ENCODE assay signal across 9 mouse cellular contexts in the genomic region with DNA sequence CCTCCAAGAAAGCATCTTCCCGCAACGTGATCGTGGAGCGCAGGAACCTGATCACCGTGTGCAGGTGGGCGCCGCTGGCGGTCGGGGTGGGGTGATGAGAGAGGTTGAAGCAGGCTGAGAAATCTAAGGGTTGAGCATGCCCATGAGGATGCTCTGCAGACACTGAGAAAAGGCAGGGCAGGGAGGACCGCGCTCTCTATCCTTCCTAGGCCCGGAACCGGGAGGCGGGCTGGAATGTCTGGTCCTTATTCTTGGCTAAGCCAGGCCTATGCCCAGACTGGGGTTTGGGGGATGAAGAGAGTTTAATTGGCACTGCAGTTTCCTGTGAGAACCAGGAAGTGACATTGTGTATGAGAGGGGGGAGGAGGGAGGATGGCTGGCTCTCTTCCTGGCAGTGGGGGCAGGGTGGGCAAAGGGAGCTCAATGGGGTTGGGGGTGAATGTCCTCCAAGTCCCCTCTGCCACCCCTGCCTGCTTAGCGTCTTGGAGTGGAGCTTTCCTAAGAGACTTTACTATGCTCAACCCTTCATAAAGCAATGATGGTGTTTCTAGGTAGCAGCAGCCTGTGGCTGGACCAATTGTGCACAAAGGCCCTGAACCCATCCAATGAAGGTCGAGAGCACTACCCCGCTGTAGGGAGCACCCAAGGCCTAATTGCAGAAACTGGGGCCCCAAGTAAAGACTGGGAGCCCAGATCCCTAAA. TPM values are rescaled to one million over a fixed set of nuclear protein-coding genes. Genes with fewer than 3 reads are reported as not detected.
DNase-seq lines count a peak whose midpoint lies in the region; ATAC-seq and TF ChIP-seq lines count a peak whose summit lies in the region.
"Had no signal": no experiment of that assay in that cellular context is flagged by ENCODE, and none has a peak within 500 bp of the region (broad histone marks: within the 10 kb centered on the region; RNA-seq: fewer than 3 reads in every experiment).

No protein-coding gene starts in this region.

- WGBS in heart, embryonic 14.5 days = 8% methylated on average over 17 of the region's 17 CpGs
- WGBS in hindbrain, embryonic 15.5 days = 7% methylated on average over 17 of the region's 17 CpGs
- 9% methylated on average over 17 of the region's 17 CpGs for WGBS in liver, embryonic 15.5 days (ENCODE audit: insufficient replicate concordance)
- WGBS in stomach, postnatal 0 days = 10% methylated on average over 17 of the region's 17 CpGs

- H3K4me2 ChIP-seq in heart, embryonic 14.5 days (ENCODE audit: low read length) = peak overlapping the region; percentile 75
- peak overlapping the region; percentile 96 for H3K4me2 ChIP-seq in hindbrain, embryonic 15.5 days
- H3K4me2 ChIP-seq in liver, embryonic 15.5 days = peak overlapping the region; percentile 75
- H3K4me2 ChIP-seq in stomach, postnatal 0 days (replicated peaks; ENCODE audit: low read depth) = peak overlapping the region; percentile 69

- no peak for DNase-seq in heart, postnatal 14 days
- peak; percentile 83 for DNase-seq in cerebellum, adult 9-11 months
- DNase-seq in stomach, postnatal 0 days (ENCODE audit: low spot score) = no peak
- DNase-seq in spleen, adult 12 weeks (ENCODE audit: low spot score) = no peak

- TF ChIP-seq CTCF in stomach, postnatal 0 days (IDR thresholded peaks at IDR 0.05; ENCODE audit: low read depth) = no peak

- H3K27me3 ChIP-seq in heart, embryonic 14.5 days (ENCODE audit: control insufficient read depth, insufficient read depth, low read length) = peaks cover 37% of the 10 kb centered on the region
- H3K27me3 ChIP-seq in hindbrain, embryonic 15.5 days = no peaks in the 10 kb centered on the region
- peaks cover 93% of the 10 kb centered on the region for H3K27me3 ChIP-seq in liver, embryonic 15.5 days
- no peaks in the 10 kb centered on the region for H3K27me3 ChIP-seq in stomach, postnatal 0 days (ENCODE audit: control insufficient read depth, insufficient read depth, low read length)

- intact Hi-C loops in heart, postnatal 14 days (cut with DNase I) = no loop called here

- no peaks in the 10 kb centered on the region for H3K36me3 ChIP-seq in heart, embryonic 14.5 days (ENCODE audit: control insufficient read depth, insufficient read depth, low read length)
- H3K36me3 ChIP-seq in hindbrain, embryonic 15.5 days = 0 out of 2 replicates have a peak, but pooled peaks cover 5% of the 10 kb centered on the region
- no peaks in the 10 kb centered on the region for H3K36me3 ChIP-seq in liver, embryonic 15.5 days (replicated peaks)
- no peaks in the 10 kb centered on the region for H3K36me3 ChIP-seq in stomach, postnatal 0 days (ENCODE audit: control insufficient read depth, insufficient read depth, low read length)

- no peaks in the 10 kb centered on the region for H3K9me3 ChIP-seq in heart, embryonic 14.5 days (ENCODE audit: control insufficient read depth, low read length)
- H3K9me3 ChIP-seq in hindbrain, embryonic 15.5 days = no peaks in the 10 kb centered on the region
- no peaks in the 10 kb centered on the region for H3K9me3 ChIP-seq in liver, embryonic 15.5 days (replicated peaks)
- no peaks in the 10 kb centered on the region for H3K9me3 ChIP-seq in stomach, postnatal 0 days (ENCODE audit: control insufficient read depth, low read length)

- H3K27ac ChIP-seq in heart, embryonic 14.5 days (replicated peaks in 1 of 2; ENCODE audit: control insufficient read depth in 1 of 2, insufficient read depth in 1 of 2, low read depth in 2 of 2, low read length in 2 of 2) = no peak overlapping the region
- H3K27ac ChIP-seq in hindbrain, embryonic 15.5 days (replicated peaks) = peak overlapping the region; percentile 98
- no peak overlapping the region for H3K27ac ChIP-seq in liver, embryonic 15.5 days (replicated peaks)
- 0 out of 2 replicates have a peak overlapping the region, but pooled peaks have one; percentile 20 for H3K27ac ChIP-seq in stomach, postnatal 0 days (replicated peaks)

- ATAC-seq in heart, embryonic 14.5 days (ENCODE audit: insufficient number of reproducible peaks, insufficient read depth, low FRiP score, low read depth) = peak; percentile 23; the same call in 1 of the 2 replicates
- peak; percentile 58 for ATAC-seq in CD4-positive, CD25-positive, alpha-beta regulatory T cell, adult 4 months
- ATAC-seq in hindbrain, embryonic 15.5 days (ENCODE audit: low FRiP score, low read depth) = peak; percentile 63
- no peak for ATAC-seq in liver, embryonic 15.5 days (ENCODE audit: insufficient read depth)
- ATAC-seq in stomach, postnatal 0 days (ENCODE audit: low FRiP score, low TSS enrichment) = no peak

- H3K4me3 ChIP-seq in heart, embryonic 14.5 days (ENCODE audit: control insufficient read depth in 1 of 2, insufficient read depth in 1 of 2, low read depth in 1 of 2, low read length in 2 of 2) = peak overlapping the region; percentile 10 to 30
- H3K4me3 ChIP-seq in hindbrain, embryonic 15.5 days = peak overlapping the region; percentile 90
- peak overlapping the region; percentile 48 for H3K4me3 ChIP-seq in liver, embryonic 15.5 days (replicated peaks)
- H3K4me3 ChIP-seq in stomach, postnatal 0 days (ENCODE audit: low read depth, low read length) = peak overlapping the region; percentile 36

- H3K9ac ChIP-seq in heart, embryonic 14.5 days (ENCODE audit: low read length) = no peak overlapping the region
- peak overlapping the region; percentile 81 for H3K9ac ChIP-seq in hindbrain, embryonic 15.5 days
- H3K9ac ChIP-seq in liver, embryonic 15.5 days = peak overlapping the region; percentile 30; the same call in 1 of the 2 replicates
- H3K9ac ChIP-seq in stomach, postnatal 0 days (ENCODE audit: low read length) = peak overlapping the region; percentile 47

- TF ChIP-seq EP300 in stomach, postnatal 0 days (optimal IDR thresholded peaks at IDR 0.05) = no peak

- peaks cover 9 to 16% of the 10 kb centered on the region in 2 experiments for H3K4me1 ChIP-seq in heart, embryonic 14.5 days (ENCODE audit: control insufficient read depth in 2 of 2, insufficient read depth in 2 of 2, low read length in 2 of 2)
- H3K4me1 ChIP-seq in hindbrain, embryonic 15.5 days (replicated peaks) = peaks cover 60% of the 10 kb centered on the region
- peaks cover 34% of the 10 kb centered on the region for H3K4me1 ChIP-seq in liver, embryonic 15.5 days (replicated peaks)
- peaks cover 6% of the 10 kb centered on the region; the same call in 1 of the 2 replicates for H3K4me1 ChIP-seq in stomach, postnatal 0 days (replicated peaks; ENCODE audit: control insufficient read depth, insufficient read depth)

RNA-seq across cellular contexts. Expression of a gene that starts 0.7 kb away (rescaled TPM):
- 0.81 and 1.2 TPM in 2 replicates for polyA plus RNA-seq in heart, embryonic 14.5 days (2014; fragmentation: Nextera tagmentation; extraction: Ambion mirVana)
- under 1 TPM in 1 of 2 experiments, not detected in 1; 0.29 TPM for total RNA-seq in heart, postnatal 14 days (2021)
- 1 to 10 TPM; 3.3 to 3.5 TPM for polyA plus RNA-seq in CD4-positive, CD25-positive, alpha-beta regulatory T cell, adult 4 months (2017; shearing (Covaris generic))
- polyA plus RNA-seq in hindbrain, embryonic 15.5 days (2015; fragmentation: Nextera tagmentation; extraction: Ambion mirVana) = 135 and 149 TPM in 2 replicates
- 2.2 and 2.4 TPM in 2 replicates for polyA plus RNA-seq in liver, embryonic 15.5 days (2015; fragmentation: Nextera tagmentation; extraction: Ambion mirVana)
- 5.1 and 5.9 TPM in 2 replicates for polyA plus RNA-seq in stomach, postnatal 0 days (2015; fragmentation: Nextera tagmentation; extraction: Ambion mirVana)

RNA-seq across cellular contexts. Expression of a gene that starts 13.9 kb away (rescaled TPM):
- 266 and 295 TPM in 2 replicates for polyA plus RNA-seq in heart, embryonic 14.5 days (2014; fragmentation: Nextera tagmentation; extraction: Ambion mirVana)
- 100 to 1,000 TPM; 163 to 176 TPM for total RNA-seq in heart, postnatal 14 days (2021)
- 10 to 100 TPM; 44.0 to 44.2 TPM for polyA plus RNA-seq in CD4-positive, CD25-positive, alpha-beta regulatory T cell, adult 4 months (2017; shearing (Covaris generic))
- polyA plus RNA-seq in hindbrain, embryonic 15.5 days (2015; fragmentation: Nextera tagmentation; extraction: Ambion mirVana) = 167 and 168 TPM in 2 replicates
- polyA plus RNA-seq in liver, embryonic 15.5 days (2015; fragmentation: Nextera tagmentation; extraction: Ambion mirVana) = 451 and 525 TPM in 2 replicates
- polyA plus RNA-seq in stomach, postnatal 0 days (2015; fragmentation: Nextera tagmentation; extraction: Ambion mirVana) = 189 and 200 TPM in 2 replicates

RNA-seq across cellular contexts. Expression of a gene that starts 27.9 kb away (rescaled TPM):
- polyA plus RNA-seq in heart, embryonic 14.5 days (2014; fragmentation: Nextera tagmentation; extraction: Ambion mirVana) = 5.6 and 11.8 TPM in 2 replicates
- 10 to 100 TPM; 22.7 to 23.0 TPM for total RNA-seq in heart, postnatal 14 days (2021)
- not detected for polyA plus RNA-seq in CD4-positive, CD25-positive, alpha-beta regulatory T cell, adult 4 months (2017; shearing (Covaris generic))
- 2.4 and 3.4 TPM in 2 replicates for polyA plus RNA-seq in hindbrain, embryonic 15.5 days (2015; fragmentation: Nextera tagmentation; extraction: Ambion mirVana)
- 1,073 and 1,204 TPM in 2 replicates for polyA plus RNA-seq in liver, embryonic 15.5 days (2015; fragmentation: Nextera tagmentation; extraction: Ambion mirVana)
- polyA plus RNA-seq in stomach, postnatal 0 days (2015; fragmentation: Nextera tagmentation; extraction: Ambion mirVana) = 0.72 and 1.1 TPM in 2 replicates
- polyA plus RNA-seq: Patski had no signal

RNA-seq across cellular contexts. Expression of a gene that starts 36.2 kb away (rescaled TPM):
- polyA plus RNA-seq in heart, embryonic 14.5 days (2014; fragmentation: Nextera tagmentation; extraction: Ambion mirVana) = 182 and 190 TPM in 2 replicates
- total RNA-seq in heart, postnatal 14 days (2021) = 100 to 1,000 TPM; 130 to 136 TPM
- 10 to 100 TPM; 23.3 to 51.4 TPM for polyA plus RNA-seq in CD4-positive, CD25-positive, alpha-beta regulatory T cell, adult 4 months (2017; shearing (Covaris generic))
- polyA plus RNA-seq in hindbrain, embryonic 15.5 days (2015; fragmentation: Nextera tagmentation; extraction: Ambion mirVana) = 85.7 and 85.9 TPM in 2 replicates
- 94.8 and 121 TPM in 2 replicates for polyA plus RNA-seq in liver, embryonic 15.5 days (2015; fragmentation: Nextera tagmentation; extraction: Ambion mirVana)
- polyA plus RNA-seq in stomach, postnatal 0 days (2015; fragmentation: Nextera tagmentation; extraction: Ambion mirVana) = 126 and 142 TPM in 2 replicates

RNA-seq across cellular contexts. Expression of a gene that starts 53.6 kb away (rescaled TPM):
- polyA plus RNA-seq in heart, embryonic 14.5 days (2014; fragmentation: Nextera tagmentation; extraction: Ambion mirVana) = 4.6 and 7.9 TPM in 2 replicates
- total RNA-seq in heart, postnatal 14 days (2021) = 10 to 100 TPM; 10.5 to 11.4 TPM
- polyA plus RNA-seq in CD4-positive, CD25-positive, alpha-beta regulatory T cell, adult 4 months (2017; shearing (Covaris generic)) = not detected
- polyA plus RNA-seq in hindbrain, embryonic 15.5 days (2015; fragmentation: Nextera tagmentation; extraction: Ambion mirVana) = 29.3 and 30.7 TPM in 2 replicates
- 0.28 and 0.61 TPM in 2 replicates for polyA plus RNA-seq in liver, embryonic 15.5 days (2015; fragmentation: Nextera tagmentation; extraction: Ambion mirVana)
- 2.0 and 2.9 TPM in 2 replicates for polyA plus RNA-seq in stomach, postnatal 0 days (2015; fragmentation: Nextera tagmentation; extraction: Ambion mirVana)

Comparison
In these comparisons a context has a peak if more than half of its experiments do, and no peak if none do; other contexts are left out.
1. ATAC-seq: peak in heart, embryonic 14.5 days (single experiment), CD4-positive, CD25-positive, alpha-beta regulatory T cell, adult 4 months (single experiment) and hindbrain, embryonic 15.5 days (single experiment); none in liver, embryonic 15.5 days (single experiment) and stomach, postnatal 0 days (single experiment).
2. H3K27ac ChIP-seq: peak in hindbrain, embryonic 15.5 days (single experiment) and stomach, postnatal 0 days (single experiment); none in heart, embryonic 14.5 days (0 of 2) and liver, embryonic 15.5 days (single experiment).
3. H3K4me3 ChIP-seq: peak in every context shown above with its lines; median percentile 90 in hindbrain, embryonic 15.5 days; 48 in liver, embryonic 15.5 days; 36 in stomach, postnatal 0 days; 20 in heart, embryonic 14.5 days.
4. RNA of a gene that starts 0.7 kb away (polyA plus RNA-seq): 135 to 149 TPM in hindbrain, embryonic 15.5 days; 5.1 to 5.9 TPM in stomach, postnatal 0 days, 3.3 to 3.5 TPM in CD4-positive, CD25-positive, alpha-beta regulatory T cell, adult 4 months, 2.2 to 2.4 TPM in liver, embryonic 15.5 days and 0.81 to 1.2 TPM in heart, embryonic 14.5 days; every median in the first group is over 10 times any median in the second.
5. RNA of a gene that starts 27.9 kb away (polyA plus RNA-seq): 1,073 to 1,204 TPM in liver, embryonic 15.5 days; 5.6 to 11.8 TPM in heart, embryonic 14.5 days, 2.4 to 3.4 TPM in hindbrain, embryonic 15.5 days, 0.72 to 1.1 TPM in stomach, postnatal 0 days and not detected in CD4-positive, CD25-positive, alpha-beta regulatory T cell, adult 4 months; every median in the first group is over 10 times any median in the second.
6. Peak in every context shown above with its lines, with median percentiles within 50 percentile points of each other: H3K4me2 ChIP-seq.